Comparison of ENCODE assay signal across 10 mouse cellular contexts in genomic region chr6:126165591-126166155, GRCm38 (mm10). TPM values are rescaled to one million over a fixed set of nuclear protein-coding genes. Genes with fewer than 3 reads are reported as not detected.
DNase-seq lines count a peak whose midpoint lies in the region; ATAC-seq and TF ChIP-seq lines count a peak whose summit lies in the region.
"Had no signal": no experiment of that assay in that cellular context is flagged by ENCODE, and none has a peak within 500 bp of the region (broad histone marks: within the 10 kb centered on the region; RNA-seq: fewer than 3 reads in every experiment).

No protein-coding gene starts in this region.

- peak overlapping the region; percentile 83 for H3K4me2 ChIP-seq in heart, embryonic 11.5 days
- peak overlapping the region; percentile 59; the same call in 1 of the 2 replicates for H3K4me2 ChIP-seq in forebrain, embryonic 13.5 days
- H3K4me2 ChIP-seq in limb, embryonic 11.5 days (ENCODE audit: low read depth, severe bottlenecking), result peak overlapping the region; percentile 92

- WGBS in heart, embryonic 11.5 days (ENCODE audit: insufficient replicate concordance), result 5% methylated on average over 17 of the region's 17 CpGs
- 6% methylated on average over 17 of the region's 17 CpGs for WGBS in forebrain, embryonic 13.5 days
- WGBS in limb, embryonic 11.5 days, result 2% methylated on average over 17 of the region's 17 CpGs

- TF ChIP-seq POLR2A in brain, embryonic 14.5 days (IDR thresholded peaks at IDR 0.05; ENCODE audit: borderline replicate concordance, extremely low read depth, insufficient read depth, insufficient read length, poor library complexity, severe bottlenecking), result no peak

- ATAC-seq in heart, embryonic 11.5 days (replicated peaks; ENCODE audit: insufficient number of reproducible peaks, low FRiP score, low TSS enrichment), result no peak
- ATAC-seq in forebrain, embryonic 13.5 days, result no peak
- ATAC-seq in limb, embryonic 11.5 days (ENCODE audit: insufficient number of reproducible peaks, low FRiP score, low TSS enrichment, low read depth), result no peak
- no peak for ATAC-seq in megakaryocyte-erythroid progenitor cell, adult 5-6 weeks (replicated peaks; ENCODE audit: low FRiP score, low TSS enrichment, poor library complexity, severe bottlenecking)

- no peak for TF ChIP-seq CTCF in brain, embryonic 14.5 days (IDR thresholded peaks at IDR 0.05; ENCODE audit: borderline replicate concordance, extremely low read depth, insufficient read depth, insufficient read length)

- peak overlapping the region; percentile 46 for H3K4me3 ChIP-seq in heart, embryonic 11.5 days (ENCODE audit: low read depth, low read length)
- H3K4me3 ChIP-seq in forebrain, embryonic 13.5 days, result no peak overlapping the region
- H3K4me3 ChIP-seq in limb, embryonic 11.5 days (ENCODE audit: low read depth, low read length), result peak overlapping the region; percentile 63
- H3K4me3 ChIP-seq: myocyte had no signal

- peaks cover 28% of the 10 kb centered on the region for H3K4me1 ChIP-seq in heart, embryonic 11.5 days (ENCODE audit: control insufficient read depth, insufficient read depth, low read length)
- peaks cover 49% of the 10 kb centered on the region for H3K4me1 ChIP-seq in forebrain, embryonic 13.5 days
- H3K4me1 ChIP-seq in limb, embryonic 11.5 days (ENCODE audit: control insufficient read depth, insufficient read depth, low read length), result peaks cover 11% of the 10 kb centered on the region; the same call in 1 of the 2 replicates

- intact Hi-C loops in heart, postnatal 14 days (cut with DNase I), result loop anchor here (2.0 to 5.0 kb wide), 6 partner anchors 13 to 545 kb away; no protein-coding TSS in a partner anchor

- DNase-seq in heart, postnatal 14 days, result no peak
- DNase-seq in brain, embryonic 14.5 days (ENCODE audit: low read depth), result peak; percentile 9
- peak; percentile 47 for DNase-seq in limb, embryonic 11.5 days (ENCODE audit: low spot score)
- DNase-seq in left cerebral cortex, adult 18-20 months (ENCODE audit: low spot score in 2 of 2), result no peak
- no peak for DNase-seq in natural killer cell, adult 2 months (ENCODE audit: low spot score in 2 of 2)

- H3K27ac ChIP-seq in heart, embryonic 11.5 days (ENCODE audit: low read depth, low read length), result no peak overlapping the region
- H3K27ac ChIP-seq in forebrain, embryonic 13.5 days, result no peak overlapping the region
- H3K27ac ChIP-seq in limb, embryonic 11.5 days (replicated peaks; ENCODE audit: low read depth, low read length), result peak overlapping the region; percentile 48; the same call in 1 of the 2 replicates

- no peaks in the 10 kb centered on the region for H3K36me3 ChIP-seq in heart, embryonic 11.5 days (ENCODE audit: control insufficient read depth, insufficient read depth, low read length)
- no peaks in the 10 kb centered on the region for H3K36me3 ChIP-seq in forebrain, embryonic 13.5 days (ENCODE audit: poor library complexity, severe bottlenecking)
- no peaks in the 10 kb centered on the region for H3K36me3 ChIP-seq in limb, embryonic 11.5 days (ENCODE audit: control insufficient read depth, insufficient read depth, low read length)

- H3K27me3 ChIP-seq in heart, embryonic 11.5 days (ENCODE audit: control insufficient read depth, insufficient read depth, low read length), result peaks cover 15% of the 10 kb centered on the region
- peaks cover 74% of the 10 kb centered on the region for H3K27me3 ChIP-seq in forebrain, embryonic 13.5 days
- H3K27me3 ChIP-seq in limb, embryonic 11.5 days (ENCODE audit: control insufficient read depth, insufficient read depth, low read length), result no peaks in the 10 kb centered on the region

- H3K9me3 ChIP-seq in heart, embryonic 11.5 days (replicated peaks; ENCODE audit: control insufficient read depth, low read length), result no peaks in the 10 kb centered on the region
- no peaks in the 10 kb centered on the region for H3K9me3 ChIP-seq in forebrain, embryonic 13.5 days (replicated peaks)
- no peaks in the 10 kb centered on the region for H3K9me3 ChIP-seq in limb, embryonic 11.5 days (ENCODE audit: control insufficient read depth, low read length)

- peak overlapping the region; percentile 63 for H3K9ac ChIP-seq in heart, embryonic 11.5 days (ENCODE audit: low read depth, low read length)
- H3K9ac ChIP-seq in forebrain, embryonic 13.5 days, result no peak overlapping the region
- peak overlapping the region; percentile 68 for H3K9ac ChIP-seq in limb, embryonic 11.5 days (ENCODE audit: low read length)

RNA-seq across cellular contexts. Expression of gene Ntf3, which starts 1.0 kb away (rescaled TPM):
- 8.6 and 8.8 TPM in 2 replicates for polyA plus RNA-seq in heart, embryonic 11.5 days (2014; fragmentation: Nextera tagmentation; extraction: Ambion mirVana)
- 1 to 10 TPM; 3.5 TPM for total RNA-seq in heart, postnatal 14 days (2021)
- 1.3 and 2.2 TPM in 2 replicates for polyA plus RNA-seq in brain, embryonic 14.5 days (2012; rRNA removed)
- polyA plus RNA-seq in forebrain, embryonic 13.5 days (2015; fragmentation: Nextera tagmentation; extraction: Ambion mirVana), result 2.4 and 3.6 TPM in 2 replicates
- 26.8 and 29.7 TPM in 2 replicates for polyA plus RNA-seq in limb, embryonic 11.5 days (2014; fragmentation: Nextera tagmentation; extraction: Ambion mirVana)
- total RNA-seq in left cerebral cortex, adult 18-20 months (2021), result 1 to 10 TPM; 2.5 to 2.8 TPM
- total RNA-seq in megakaryocyte-erythroid progenitor cell, adult 5-6 weeks (2014; fragmentation: Nextera tagmentation), result not detected in 2 replicates
- total RNA-seq in megakaryocyte-erythroid progenitor cell, adult 5-6 weeks (2017), result not detected in 2 replicates
- total RNA-seq: granulocyte monocyte progenitor cell, adult 5-6 weeks had no signal
- polyA plus RNA-seq: myocyte had no signal

Comparison
In these comparisons a context has a peak if more than half of its experiments do, and no peak if none do; other contexts are left out.
1. DNase-seq: peak in brain, embryonic 14.5 days (single experiment) and limb, embryonic 11.5 days (single experiment); none in heart, postnatal 14 days (0 of 2), left cerebral cortex, adult 18-20 months (0 of 2) and natural killer cell, adult 2 months (0 of 2).
2. Peak in every context shown above with its lines, with median percentiles within 50 percentile points of each other: H3K4me2 ChIP-seq.